Mouse (Mus musculus) NIH3T3 (cell line): ENCODE results near the gene Emsy.

Experiments used
- DNase-seq: peaks from one replicate; pipeline ENCODE4 v3.0.0-alpha.2; 2012; ENCODE audit warnings: low read depth

The Emsy gene

DNA sequence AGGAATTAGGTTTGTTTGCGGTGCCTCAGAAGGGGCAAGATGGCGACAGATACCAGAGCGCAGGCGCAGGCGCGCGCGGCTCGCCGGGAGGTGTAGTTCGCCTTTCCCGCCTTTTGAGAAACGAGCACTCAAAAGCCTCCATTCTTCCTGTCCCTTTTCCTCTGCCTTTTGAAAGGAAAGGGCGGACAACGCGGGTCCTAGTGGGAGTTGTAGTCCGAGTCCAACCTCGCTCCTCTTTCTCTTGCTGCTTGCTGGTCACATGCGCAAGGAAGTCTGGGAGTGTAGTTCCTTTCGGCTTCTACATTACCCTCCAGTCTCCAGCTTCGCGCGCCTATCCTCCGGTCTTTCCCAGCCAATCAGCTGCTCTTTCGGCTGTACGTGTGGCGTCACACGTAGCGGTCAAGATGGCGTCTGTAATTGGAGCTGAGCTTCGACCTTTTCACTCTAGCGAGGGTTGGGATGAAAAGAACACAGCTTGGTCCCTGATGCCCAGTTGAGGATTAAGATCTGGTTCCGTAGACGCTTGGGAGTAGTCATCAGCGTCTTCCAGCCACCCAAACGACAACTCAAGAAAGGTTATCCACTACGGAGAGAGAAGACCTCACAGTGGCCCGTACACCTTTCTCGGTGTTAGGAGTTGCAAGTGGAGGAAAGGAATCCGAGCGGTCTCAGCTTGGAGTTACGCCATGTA, at the start of gene Emsy:
Emsy (minus strand) TSS at position 253 of the 691 bp plus-strand sequence.
- peak; percentile 95 for DNase-seq

DNA sequence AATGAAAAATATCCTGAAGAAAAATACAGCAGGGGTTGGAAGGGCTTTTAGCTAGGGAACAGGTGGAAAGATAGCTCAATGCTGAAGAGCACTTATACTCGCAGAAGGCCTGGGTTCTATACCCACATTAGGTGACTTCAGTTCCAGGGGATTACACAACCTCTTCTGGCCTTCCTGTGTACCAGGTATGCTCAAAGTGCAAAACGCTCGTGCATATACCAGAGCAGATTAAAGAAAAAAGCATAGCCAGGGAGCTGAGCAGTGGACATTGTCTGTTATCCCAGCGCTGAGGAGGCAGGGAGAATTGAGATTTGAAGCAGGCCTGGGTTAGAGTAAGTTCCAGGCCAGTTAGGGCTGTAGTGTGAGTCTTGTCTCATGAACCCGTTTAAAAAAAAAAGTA, 47.7 kb upstream of the Emsy start:
- no peak for DNase-seq

DNA sequence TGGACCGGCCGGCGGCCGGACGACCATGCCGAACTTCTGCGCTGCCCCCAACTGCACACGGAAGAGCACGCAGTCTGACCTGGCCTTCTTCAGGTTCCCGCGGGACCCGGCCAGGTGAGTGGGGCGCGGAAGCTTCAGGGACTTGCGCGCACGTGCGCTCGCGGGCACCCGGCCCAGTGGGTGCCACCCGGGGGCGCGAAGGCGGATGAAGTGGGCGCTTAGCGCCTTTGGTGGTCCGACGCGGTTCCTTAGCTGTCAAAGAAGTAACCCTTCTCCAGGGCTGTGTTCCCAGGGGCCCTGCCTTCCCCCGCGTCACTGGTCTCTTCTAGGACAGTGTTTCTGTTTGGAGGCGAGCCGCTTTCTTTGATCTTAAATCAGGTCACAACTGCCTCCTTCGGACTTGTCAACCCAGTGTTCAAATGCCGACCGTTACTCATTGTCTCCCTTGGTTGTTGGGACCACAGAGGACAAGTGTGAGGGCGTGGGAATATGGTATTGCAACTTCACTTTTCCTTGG, 46.8 kb upstream of the Emsy start:
- DNase-seq: no peak

DNA sequence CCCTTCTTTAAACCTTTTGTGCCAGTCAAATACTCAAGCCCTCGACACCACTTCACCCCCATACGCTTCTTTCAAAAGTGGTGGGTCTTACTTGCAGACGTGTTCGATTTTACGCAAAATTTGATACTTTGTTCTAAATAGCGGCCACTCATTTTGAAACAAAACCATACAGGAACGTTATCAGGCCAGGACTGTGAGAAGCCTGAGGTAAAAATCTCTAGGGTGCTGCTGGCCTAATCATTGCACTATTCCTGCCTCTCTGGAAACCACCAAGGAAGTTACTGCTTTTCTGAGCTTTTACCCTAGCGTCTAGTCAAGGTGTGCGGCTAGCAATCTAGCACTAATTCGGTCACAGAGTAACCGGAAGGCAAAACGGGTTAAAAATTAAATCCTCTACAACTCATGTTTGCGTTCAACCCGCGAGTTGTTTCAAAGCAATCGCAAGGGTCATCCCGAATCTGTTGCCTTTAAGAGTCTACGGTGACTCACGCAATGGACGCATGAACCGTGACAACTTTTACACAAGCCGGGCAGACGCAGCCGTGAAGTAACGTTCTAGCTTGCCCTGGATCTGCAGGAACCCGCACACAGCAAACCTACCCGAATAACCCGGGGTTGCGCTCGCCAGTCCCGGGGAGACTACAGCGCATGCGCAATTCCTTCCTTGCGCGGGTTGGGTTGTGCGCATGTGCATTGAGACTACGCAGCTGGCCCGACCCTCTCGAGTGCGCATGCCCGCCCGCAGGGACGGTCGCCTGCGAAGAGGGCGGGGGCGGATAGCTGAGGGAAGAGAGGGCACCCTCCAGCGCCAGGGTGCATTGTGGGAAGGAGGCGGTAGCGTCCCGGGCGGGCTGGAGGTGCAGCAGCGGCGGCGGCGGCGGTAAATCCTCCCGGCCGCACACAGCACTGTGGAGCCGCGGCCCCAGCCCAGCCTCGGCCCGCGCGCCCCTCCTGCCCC, 46.0 kb upstream of the Emsy start, which contains the start of gene Thap12:
Thap12 (plus strand) TSS at position 821 of the 958 bp plus-strand sequence.
- DNase-seq: peak; percentile 98

DNA sequence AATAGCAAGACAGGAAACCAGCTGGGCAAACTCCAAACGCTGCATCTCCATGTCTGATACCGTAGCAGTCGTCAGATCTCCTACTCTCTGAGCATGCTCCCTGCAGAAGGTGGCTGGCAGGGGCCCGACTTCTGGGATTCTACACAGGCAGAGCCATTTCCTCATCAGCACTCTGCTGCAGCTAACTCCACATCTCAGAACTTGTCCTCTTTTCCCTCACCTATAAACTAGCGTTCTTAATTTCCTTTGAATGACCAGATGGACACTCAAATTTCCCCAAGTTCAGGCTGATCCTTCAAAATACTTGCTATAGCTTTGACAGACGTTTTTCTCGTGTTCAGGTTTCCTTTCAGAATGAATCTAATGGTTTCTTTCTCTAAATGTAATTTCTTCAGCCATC, 45.2 kb upstream of the Emsy start:
- DNase-seq: peak; percentile 12

DNA sequence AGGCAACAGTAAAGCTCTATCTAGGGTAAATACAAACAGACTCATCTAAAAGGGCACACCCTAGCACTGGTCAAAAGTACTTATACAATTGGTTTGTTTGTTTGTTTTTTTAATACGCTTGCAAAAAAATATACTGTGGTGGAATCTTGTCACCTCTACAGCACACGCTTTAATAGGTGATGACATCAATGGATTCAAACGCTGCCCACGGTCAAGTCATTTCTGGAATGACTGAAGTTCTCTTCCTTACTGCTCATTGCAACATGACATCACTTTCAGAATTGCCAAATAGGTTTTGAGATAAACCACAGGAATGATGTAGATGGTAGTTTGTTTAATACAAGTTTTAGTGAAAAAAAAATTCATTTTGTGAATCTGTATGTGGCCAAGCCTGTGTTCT, 42.0 kb upstream of the Emsy start:
- peak; percentile 48 for DNase-seq

DNA sequence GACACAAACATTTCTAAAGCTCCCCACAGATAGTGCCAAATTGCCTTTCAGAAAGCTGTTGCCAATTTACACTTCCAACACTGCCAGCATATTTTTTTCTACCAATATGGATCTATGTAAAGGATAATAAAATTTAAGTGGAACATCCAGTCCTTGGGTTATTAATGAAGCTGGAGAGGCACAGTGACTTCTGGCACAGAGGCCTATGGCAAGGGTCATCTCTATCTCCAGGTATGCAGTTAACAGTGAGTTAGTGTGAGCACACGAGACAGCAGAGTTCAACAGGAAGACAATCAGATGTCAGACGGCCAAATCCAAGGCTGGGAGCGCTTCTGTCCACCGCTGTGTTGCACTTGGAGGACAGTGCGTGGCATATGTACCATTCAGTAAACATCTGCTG, 41.5 kb upstream of the Emsy start:
- no peak for DNase-seq

DNA sequence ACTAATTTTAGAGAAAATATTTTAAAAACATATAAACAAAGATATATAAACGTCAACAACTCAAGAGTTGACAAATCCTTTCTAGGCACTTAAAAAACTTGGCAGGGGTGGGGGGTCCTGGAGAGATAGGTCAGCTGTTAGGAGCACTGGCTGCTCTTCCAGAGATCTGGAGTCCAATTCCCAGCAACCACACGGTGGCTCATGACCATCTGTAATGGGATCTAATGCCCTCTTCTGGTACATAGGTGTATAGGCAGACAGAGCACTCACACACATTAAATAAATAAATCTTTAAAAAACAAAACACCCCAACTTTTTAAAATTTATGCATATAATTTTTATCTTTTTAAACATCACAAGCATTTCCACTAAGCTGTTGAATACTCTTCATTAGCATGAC, 40.9 kb upstream of the Emsy start:
- DNase-seq: peak; percentile 40

DNA sequence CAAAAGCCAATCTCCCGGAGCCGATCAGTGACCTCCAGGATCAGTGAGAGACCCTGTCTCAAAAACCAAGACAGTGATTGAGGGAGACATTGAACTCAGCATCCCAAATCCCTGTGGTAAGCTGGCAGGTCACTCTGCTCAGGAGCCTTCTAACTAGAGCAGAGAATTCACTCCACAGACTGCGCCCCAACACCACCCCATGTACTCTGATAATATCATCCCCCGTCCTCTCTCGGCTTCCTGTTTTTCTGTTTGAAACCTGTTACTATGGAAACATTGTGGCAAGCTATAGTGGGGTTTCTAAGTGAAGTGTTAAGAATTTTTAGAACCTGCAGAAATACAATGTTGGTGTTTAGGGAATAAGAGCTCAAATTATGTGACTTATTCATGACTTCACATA, 37.5 kb upstream of the Emsy start:
- DNase-seq: no peak

DNA sequence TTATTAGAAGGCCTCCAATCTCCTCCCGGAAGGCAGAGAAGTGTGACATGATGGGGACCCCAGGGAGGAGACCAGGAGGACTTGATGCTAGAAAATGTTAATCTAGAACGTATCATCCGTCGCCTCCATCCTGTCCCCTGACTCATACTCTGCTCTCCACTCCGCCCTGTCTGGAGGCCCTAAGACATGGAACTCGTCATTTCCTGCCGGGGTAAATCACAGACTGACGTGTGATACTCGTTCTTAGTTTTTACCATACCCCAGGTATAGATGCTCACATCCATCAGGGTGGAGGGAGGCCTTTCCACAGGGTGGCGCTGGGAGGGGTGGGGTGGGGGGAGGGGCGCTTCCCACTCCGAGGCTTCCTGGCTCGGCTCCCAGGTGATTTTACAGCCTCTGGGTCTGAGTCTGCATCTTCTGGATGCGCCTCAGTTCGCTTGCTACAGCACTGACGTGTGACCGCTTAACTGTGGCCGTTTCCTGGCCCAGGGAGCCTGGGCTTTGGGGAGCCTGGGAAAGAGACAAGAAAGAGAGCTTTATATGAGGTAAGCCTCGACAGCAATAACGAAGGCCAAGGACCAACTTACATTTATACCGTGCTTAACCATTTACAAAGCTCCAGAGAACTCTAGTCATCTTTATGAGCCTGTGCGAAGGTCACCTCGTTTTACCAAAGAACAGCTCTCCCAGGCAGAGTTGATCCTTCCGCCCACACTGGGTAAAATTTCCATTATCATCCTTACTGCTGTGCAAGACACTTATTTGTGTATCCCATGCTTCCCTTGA, 36.4 kb upstream of the Emsy start:
- peak; percentile 28 for DNase-seq

DNA sequence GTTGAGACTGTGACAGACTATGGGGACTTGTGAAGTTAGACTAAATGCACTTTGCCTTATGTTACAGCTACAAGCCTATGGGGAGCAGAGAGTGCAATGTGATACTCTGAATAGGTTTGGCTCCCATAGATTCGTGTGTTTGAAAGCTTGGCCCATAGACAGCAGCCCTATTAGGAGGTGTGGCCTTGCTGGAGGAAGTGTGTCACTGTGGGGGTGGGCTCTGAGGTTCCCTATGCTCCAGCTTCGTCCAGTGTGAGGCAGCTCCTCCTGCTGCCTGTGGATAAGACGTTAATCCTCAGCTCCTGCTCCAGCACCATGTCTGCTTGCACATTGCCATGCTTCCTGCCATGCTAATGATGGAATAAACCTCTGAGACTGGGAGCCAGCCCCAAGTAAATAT, 34.2 kb upstream of the Emsy start:
- peak; percentile 20 for DNase-seq

DNA sequence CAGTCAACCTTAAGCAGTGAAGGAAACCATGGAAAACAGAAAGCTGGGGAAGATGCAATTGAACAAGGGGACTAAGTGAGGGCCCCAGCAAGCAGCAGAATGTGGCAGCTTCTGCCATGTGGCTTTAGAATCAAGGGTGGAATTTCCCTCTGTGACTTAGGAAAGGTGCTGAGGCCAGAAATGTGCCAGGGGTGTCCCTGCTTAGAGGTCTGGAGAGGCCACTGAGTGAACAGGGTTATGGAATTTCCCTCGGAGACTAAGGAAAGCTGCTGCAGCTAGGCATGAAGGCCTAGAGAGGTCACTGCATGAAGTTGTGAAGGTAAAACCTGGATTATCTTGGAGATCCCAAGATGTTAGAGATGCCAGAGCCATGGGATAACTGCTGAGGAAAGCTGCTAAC, 33.5 kb upstream of the Emsy start:
- DNase-seq: no peak

DNA sequence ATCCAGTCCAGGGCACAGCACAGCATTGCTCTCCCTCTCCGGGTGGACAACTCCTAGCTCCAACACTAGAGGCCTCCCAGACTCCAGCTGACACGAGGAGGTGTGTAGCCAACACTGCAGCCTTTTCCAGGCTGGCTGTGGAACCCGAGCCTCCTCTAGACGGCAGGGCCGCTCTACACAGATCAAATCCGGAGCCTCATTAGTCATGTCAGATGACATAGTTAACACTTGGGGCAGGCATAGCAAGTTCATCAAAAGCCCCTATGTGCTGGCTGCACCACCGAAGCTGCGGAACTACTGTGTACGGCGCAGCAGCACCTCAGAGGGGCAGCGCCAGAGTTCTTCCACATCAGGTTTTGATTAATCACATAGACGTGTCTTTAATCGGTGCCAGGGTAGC, 29.3 kb upstream of the Emsy start:
- peak; percentile 71 for DNase-seq

DNA sequence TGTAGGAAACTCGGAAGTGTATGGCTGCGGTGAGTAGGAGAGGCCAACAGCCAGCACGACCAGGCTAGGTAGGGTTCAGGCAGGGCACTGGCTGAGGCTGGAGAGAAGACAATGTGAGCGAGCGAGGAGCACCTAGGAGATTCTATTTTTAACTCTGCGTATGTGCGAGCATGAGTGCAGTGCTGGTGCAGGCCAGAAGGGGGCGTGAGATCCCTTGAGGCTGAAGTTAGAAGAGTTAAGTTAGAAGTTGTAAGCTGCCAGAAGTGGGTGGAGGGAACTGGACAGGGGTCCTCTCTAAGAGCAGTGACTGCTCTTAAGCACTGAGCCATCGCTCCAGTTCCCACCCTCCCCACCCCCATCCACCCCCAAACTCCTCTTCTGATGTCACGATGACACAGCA, 26.2 kb upstream of the Emsy start:
- no peak for DNase-seq

DNA sequence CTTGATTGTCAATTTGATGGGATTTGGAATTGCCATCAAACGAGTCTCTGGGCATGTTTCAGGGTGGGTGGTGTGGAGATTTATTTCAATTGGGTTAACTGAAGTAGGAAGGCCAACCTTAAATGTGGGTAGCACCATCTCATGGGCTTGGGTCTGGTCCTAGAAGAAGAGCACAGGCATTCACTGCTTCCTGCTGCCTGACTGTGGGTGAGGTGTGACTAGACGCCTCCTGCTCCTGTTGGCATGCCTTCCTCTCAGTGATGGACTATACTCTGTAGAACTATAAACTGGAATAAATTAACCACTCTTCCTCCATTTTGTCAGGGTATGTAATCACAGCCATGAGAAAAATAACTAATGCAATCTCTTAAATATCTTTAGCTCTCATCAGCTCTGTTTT, 24.1 kb upstream of the Emsy start:
- DNase-seq: no peak

DNA sequence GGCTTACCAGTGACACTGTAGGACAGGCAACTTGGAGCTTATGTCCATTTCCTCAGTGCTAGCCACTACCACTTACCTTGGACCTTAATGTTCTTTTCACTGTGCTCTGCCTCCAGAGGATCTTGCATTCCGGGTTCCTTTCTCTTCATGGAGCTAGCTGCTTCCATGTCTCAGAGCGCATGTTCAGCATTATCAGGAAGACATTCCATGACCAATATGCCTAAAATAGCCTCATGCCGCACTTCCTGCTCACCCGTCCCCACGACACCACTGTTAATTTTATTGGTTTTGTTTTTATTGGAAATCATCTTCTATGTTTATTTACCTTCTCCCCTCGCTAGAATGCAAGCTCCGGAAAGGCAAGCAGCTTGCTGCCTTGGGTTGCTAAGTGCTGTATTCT, 21.9 kb upstream of the Emsy start:
- DNase-seq: no peak

DNA sequence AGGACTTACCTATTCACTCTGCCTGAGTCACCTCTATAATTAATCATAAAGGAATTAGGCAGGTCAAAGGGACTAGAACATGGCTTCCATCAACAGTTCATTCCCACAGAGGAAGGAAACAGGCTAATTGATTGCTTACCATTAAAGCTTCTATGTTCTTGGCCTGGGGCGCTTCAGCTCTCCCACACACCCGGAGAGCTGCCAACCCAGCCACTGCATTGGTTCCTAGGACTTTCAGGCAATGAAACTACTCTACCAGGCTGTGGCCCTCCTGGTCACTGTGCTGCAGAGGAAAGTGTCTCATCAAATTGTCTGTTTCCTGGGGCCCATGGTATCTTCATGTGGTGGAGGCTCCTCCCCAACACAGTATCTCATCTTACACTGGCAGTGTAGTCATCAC, 20.9 kb upstream of the Emsy start:
- peak; percentile 65 for DNase-seq

DNA sequence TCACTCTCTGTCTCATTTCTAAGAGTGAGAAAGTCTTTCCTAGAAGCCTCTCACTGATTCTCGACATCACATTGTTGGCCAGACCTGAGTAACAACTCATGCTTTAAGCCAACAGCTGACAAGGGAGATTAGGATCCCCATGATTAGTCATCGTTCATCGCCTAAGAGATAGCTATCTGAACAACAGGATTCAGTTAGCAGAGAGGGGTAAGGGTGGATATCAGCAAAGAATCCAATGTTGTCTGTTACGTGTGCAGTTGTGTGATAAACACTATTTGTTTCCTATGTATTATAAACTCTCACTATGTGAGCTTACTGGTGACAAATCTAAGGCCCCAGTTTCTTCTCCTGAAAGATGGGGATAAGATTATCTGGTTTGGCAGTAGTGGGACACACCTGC, 17.8 kb upstream of the Emsy start:
- DNase-seq: peak; percentile 85

DNA sequence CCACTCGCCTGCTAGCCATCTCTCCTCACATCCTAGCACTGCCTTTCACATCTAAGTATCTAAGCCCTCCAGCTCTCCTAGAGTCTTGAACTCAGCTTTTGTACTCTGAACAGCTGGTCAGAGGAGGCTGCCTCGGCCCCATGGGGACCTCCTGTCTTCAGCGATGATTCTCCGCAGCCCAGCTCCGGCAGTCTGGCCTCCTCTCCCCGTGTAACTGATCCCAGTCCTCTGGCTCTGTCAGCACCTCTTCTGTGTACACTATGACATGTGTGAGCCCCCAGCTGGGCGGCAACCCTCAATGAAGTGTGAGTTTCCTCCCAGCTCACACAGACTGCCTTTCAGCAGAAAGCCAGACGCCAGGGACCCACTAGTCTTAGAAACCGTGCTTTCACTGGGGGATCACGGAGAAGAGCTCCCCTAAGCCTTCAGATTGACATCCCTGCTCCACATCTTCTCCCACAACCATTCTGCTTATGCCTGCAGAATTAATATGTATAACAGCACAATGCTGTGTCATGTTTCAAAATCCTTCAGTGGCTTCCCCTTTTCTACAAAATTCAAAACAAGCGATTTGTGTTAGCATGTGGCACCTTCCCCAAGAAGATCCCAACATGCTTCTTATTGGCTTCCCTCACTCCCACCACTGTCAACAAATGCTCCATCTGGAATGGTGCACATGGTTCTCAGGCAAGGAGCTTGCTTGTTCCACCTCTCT, 15.8 kb upstream of the Emsy start:
- DNase-seq: peak; percentile 51

DNA sequence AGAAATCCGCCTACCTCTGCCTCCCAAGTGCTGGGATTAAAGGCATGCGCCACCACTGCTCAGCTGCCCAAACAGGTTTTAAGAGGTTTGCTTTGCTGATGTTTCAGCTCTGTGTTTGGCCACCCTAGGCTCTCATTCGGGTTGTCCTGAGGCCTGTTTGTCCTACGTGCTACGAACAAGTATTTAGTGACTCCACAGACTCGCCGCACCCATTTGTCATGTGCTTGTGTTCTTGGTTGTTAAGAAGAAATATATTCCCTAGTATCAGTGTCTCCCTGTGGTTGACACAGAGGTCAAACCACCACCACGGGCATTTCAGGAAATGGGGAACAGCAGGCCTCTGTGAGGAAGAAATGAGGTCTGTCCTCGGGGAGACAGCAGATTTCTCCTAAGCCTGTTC, 14.8 kb upstream of the Emsy start:
- DNase-seq: no peak

DNA sequence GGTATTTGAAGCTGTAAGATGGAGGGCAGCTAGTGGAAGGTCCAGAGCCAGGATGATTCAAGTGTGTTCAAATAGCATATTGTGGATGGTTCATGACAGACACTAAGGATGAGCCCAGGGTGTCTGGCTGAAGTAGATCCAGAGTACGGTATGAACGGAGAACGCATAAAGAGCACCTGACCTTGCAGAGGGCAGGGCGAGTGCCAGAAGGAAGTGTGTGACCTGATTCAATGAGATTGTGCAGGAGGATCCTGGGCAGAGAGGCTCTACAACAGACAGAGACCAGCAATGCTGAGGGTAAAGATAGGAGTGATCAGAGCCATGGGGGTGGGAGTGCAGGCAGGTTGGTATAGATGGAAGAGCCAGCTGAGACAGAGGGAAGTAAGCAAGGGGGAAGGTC, 14.2 kb upstream of the Emsy start:
- no peak for DNase-seq
